Mouse (Mus musculus) heart, postnatal 4 days (tissue): ENCODE data around the gene Tmem50a. TPM values are rescaled to one million over a fixed set of nuclear protein-coding genes. Genes with fewer than 3 reads are reported as not detected.
"Not testable (repeated sequence)": the region's sequence is repeated elsewhere in the genome, so short reads cannot be mapped to it uniquely, and the experiment has no call there.

Experiments
- DNase-seq: peaks from one replicate; pipeline ENCODE4 v3.0.0; 2021
- total RNA-seq, 2 experiments: library from RNA; stranded (reverse); gene quantifications; 2 replicates each; pipeline ENCODE4 v1.2.3; 2021

Gene Tmem50a
- total RNA-seq, 2 experiments from 2014 or later: 73.2 to 74.5 TPM

DNA sequence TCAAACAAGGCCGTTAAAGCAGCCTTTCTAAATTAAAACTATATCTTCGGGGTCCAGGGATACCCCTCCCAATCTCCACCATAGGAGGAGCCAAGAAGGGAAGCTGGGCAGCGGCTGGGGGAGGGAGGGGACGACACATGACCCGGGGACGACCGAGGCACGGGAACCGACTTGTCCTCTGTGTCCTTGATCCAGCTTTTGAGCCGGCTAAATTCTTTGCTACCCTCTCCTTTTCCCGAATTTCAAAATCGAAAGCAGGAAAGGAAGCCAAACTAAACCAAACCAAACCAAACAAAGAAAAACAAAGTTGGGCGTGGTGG, 8.1 kb upstream of the Tmem50a start:
- peak; percentile 82 for DNase-seq

GRCm38 (mm10) chr4:134922111-134922924, 7.5 kb upstream of the Tmem50a start:
- DNase-seq: no peak

DNA sequence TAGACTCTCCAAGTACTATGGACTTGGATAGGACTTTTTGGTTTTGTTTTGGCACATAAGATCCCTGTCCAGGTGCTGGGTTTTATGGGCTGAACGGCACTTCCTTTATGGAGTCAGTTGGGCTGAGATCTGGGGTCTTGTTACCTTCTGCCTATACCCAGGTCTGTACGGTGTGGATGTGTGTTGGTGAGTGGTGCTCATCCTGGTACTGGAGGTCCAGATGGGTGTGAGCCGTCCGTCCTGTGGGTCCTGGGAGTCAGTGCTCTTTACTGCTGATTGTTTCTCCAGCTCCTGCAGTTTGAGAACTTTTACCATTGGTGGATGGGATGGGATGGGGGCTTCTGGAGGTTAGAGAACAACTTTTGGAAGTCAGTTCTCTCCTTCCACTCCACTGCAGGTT, 6.9 kb upstream of the Tmem50a start:
- no peak for DNase-seq

GRCm38 (mm10) chr4:134920631-134921030, 5.8 kb upstream of the Tmem50a start:
- DNase-seq: no peak

DNA sequence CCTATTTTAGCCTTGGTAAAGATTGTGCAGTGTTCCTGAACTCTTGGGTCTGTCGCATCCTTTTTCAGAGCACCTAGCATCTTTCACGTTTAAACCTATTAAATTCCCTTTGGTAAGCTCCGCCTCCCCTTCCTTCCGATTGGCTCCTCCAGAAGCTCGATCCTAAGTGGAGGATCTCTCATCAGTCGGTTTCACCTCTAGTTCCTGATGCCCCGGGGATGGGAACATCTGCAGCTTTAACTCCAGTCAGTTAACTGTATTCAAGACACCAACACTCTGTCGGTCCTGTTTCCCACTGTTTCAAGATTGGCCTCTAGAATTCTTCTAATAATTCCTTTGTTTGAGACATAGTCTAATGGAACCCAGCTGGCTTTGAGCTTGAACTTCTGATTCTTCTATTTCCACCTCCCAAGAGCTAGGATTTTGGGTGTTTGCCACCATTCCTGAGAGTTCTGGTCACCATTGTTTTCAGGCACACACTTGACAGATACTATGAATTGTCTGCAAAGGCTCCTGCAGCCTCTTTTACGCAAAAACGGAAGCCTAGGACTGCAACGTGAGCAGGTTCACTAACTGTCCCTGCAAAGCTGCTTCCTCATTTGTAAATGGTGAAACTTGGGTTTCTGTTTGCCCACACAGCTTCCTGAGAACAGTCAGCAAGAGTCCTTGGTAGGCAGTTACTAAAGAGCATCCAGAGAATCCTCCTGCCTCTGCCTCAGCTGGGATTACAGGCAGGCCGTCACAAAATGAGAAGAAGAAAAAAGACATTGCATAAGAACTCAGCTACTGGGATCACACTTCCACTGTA, 5.1 kb upstream of the Tmem50a start:
- DNase-seq: no peak

GRCm38 (mm10) chr4:134918381-134918780, 3.6 kb upstream of the Tmem50a start:
- peak; percentile 79 for DNase-seq

DNA sequence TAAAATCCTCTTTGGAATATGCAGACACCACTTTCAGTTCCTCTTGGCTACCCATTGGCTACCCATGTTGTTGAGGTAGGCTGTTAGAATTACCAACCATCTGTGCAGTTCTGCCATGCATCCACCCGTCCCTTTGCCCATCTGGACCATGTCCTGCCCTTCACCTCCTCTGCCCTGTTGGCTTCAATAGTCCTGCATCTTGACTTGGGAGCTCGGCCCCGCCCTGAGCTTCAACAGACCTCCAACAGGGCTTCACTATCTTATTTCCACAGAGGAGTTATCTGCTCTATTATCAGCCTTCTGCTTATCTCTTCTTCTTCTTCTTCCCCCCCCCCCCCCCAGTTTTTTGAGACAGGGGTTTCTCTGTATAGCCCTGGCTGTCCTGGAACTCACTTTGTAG, 2.4 kb upstream of the Tmem50a start:
- DNase-seq: no peak

- no peak for DNase-seq
These were observed 613 bp upstream of the Tmem50a start for GRCm38 (mm10) chr4:134915223-134916050.

DNA sequence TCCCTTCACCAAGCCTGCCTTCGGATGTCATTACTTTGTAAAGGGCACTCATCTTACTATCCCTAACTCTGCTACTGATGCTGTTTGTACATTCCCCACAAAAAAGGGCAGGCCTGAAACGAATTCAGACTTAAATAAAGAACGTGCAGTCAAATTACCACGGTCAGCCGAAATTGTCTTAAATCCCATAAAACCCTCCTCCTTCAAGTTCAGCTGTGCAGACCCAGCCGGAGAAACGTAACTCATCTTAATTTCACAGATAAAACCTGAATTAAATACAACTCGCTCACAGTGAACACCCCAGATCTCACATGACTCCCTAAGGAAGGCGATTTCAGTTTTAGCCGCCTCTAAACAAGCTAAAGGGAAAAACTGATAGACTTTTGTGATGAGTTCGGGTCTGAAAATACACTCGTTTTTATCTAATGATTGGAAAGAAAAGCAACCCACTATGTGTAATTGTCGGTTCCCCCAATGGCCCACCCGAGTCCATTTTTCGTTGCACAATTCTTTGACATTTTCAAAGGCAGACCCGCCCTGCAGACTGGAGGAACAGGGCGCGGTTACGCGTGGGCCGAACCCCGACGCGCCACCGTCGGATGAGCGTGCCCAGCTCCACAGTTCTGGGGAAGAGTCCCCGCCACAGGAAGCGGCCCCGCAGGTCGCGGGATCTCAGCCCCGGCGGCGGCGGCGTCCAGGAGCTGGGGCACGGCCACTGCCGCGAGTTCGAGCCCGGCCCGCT, 531 bp downstream of the Tmem50a start:
- no peak for DNase-seq

DNA sequence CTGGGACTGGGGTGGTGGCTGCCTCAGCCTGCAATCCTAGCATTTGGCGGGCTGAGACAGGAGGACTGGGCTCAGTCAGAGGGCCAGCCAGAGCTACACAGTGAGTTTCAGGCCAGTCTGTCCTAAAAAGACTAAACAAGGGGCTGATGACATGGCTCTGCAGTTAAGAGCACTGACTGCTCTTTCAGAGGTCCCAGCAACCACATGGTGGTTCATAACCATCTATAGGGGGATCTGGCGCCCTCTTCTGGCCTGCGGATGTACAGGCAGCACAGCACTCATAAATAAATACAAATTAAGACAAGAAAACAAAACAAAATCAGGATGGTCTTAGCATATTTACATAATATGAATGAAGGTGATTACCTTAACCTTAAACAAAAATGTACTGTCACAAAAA, 1.4 kb downstream of the Tmem50a start:
- peak; percentile 82 for DNase-seq

GRCm38 (mm10) chr4:134911406-134911805, 3.4 kb downstream of the Tmem50a start:
- not testable (repeated sequence) for DNase-seq

- DNase-seq: no peak
These were observed 11.8 kb downstream of the Tmem50a start for GRCm38 (mm10) chr4:134903046-134903445.

DNA sequence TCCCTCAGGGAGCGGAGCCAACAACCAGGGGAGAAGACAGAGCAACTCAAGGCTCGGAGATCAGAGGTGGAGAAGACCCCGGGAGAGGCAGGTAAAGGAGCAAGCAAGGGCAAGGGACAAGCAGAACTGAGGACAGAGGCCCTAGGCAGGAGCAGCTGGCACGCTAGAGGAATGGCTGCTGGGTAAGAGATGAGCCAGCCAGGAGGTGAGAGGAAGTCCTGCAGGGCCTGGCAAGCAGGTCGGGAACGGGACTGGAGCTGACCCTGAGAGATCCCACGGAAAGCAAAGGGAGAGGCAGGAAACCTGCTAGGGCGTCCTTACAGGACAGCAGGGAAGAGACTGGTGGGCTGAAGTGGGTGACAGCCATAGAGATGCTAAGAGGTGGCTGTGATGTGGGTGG, 13.7 kb downstream of the Tmem50a start:
- DNase-seq: no peak

GRCm38 (mm10) chr4:134897256-134897655, 17.6 kb downstream of the Tmem50a start:
- no peak for DNase-seq

DNA sequence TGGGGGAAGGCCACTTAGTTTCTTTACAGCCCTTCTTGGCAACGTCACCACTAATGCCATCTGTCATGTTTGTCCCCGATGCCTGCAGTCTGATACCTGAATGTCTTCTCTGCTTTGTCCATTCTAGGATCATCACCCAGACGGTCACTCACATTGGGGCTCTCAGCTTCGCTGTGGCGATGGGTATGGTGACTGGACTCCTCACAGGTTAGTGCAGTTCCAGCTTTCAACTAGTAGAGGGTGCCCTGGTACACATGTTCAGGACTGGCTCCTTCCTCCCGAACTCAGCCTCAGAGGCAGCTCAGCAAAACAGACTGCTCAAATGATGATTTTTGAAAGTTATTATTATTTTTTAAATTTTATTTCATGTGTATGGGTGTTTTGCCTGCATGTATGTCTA, 22.7 kb downstream of the Tmem50a start:
- DNase-seq: peak; percentile 71

GRCm38 (mm10) chr4:134884364-134884763, 30.5 kb downstream of the Tmem50a start:
- peak; percentile 28 for DNase-seq

- DNase-seq: peak; percentile 60
These were observed 31.0 kb downstream of the Tmem50a start for GRCm38 (mm10) chr4:134883808-134884207.

DNA sequence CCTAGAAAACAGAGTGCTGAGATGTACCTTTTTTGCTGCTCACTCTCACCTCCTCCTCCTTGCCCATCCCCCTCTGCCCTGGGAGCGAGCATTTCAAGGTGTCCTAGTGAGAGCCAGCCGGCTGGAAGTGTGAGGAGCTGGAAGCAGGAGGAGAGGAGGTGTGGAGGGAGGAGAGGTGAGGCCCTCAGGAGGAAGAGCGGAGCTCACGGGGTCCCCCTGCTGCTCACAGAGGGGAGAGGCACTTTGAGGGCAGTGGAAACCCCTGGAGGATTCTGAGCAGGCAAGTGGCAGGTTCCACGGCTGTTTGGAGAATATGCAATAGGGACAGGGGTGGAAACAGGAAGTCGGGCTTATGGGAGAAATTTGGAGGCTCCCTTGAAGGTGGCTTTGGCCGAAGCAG, 31.6 kb downstream of the Tmem50a start:
- peak; percentile 52 for DNase-seq

- DNase-seq: peak; percentile 28
These were observed 34.8 kb downstream of the Tmem50a start for GRCm38 (mm10) chr4:134880041-134880440.

DNA sequence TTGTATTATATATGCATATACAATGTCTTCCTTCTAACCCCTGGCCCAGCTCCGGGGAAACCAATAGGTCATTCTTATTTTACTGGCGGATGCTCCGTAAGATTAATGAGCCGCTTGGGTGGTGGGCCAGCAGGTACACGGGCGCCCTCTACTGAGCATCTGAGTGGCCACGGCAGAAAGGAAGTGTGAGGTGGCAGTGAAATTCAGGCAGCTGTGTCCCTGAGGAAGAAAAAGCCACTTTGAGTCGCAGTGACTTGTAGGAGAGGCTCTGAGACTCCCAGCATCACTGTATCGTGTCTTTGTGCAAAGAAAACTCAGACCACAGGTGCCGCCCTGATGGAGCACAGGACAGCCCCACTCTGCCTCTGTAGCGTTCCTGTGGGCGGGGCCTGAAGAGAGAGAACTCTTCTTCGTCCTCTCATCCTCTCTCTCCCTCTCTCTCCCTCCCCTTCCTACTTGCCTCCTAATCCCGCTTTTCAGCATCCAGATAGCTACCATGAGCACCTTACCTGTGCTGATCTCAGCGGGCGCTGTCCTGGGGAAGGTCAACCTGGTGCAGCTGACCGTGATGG, 35.3 kb downstream of the Tmem50a start:
- DNase-seq: peak; percentile 83

GRCm38 (mm10) chr4:134876171-134876570, 38.7 kb downstream of the Tmem50a start:
- DNase-seq: no peak

DNA sequence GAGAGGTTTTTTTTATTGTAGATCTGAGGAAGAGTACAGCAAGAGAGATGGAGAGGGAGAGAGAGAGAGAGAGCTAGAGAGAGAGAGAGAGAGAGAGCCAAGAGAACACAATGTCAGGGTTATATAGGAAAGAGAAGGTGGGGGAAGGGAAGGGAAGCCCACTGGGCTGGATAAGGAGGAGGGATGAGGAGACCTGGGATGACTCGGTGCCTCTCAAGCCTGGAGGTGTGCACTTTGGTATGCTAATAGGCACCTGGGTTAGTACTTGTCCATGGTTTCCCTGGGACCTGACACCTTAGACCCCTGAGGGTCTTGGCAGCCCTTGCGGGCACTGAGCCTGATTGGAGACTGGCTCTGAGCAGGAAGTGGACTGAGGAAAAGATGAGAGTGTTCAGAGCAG, 42.9 kb downstream of the Tmem50a start:
- DNase-seq: no peak
